Mouse (Mus musculus): ENCODE data around the gene Slc5a4b. TPM values are rescaled to one million over a fixed set of nuclear protein-coding genes. Genes with fewer than 3 reads are reported as not detected.
"Not testable (repeated sequence)": the region's sequence is repeated elsewhere in the genome, so short reads cannot be mapped to it uniquely, and the experiment has no call there.

The Slc5a4b gene
- total RNA-seq (2021) = not detected
- long read RNA-seq, experiment 1, partial matches to known transcripts = 0 of 1 reads
- long read RNA-seq, experiment 1, other reads (novel, unspliced or antisense) = 1 of 1 reads
- long read RNA-seq, experiment 2 = 0 reads

DNA sequence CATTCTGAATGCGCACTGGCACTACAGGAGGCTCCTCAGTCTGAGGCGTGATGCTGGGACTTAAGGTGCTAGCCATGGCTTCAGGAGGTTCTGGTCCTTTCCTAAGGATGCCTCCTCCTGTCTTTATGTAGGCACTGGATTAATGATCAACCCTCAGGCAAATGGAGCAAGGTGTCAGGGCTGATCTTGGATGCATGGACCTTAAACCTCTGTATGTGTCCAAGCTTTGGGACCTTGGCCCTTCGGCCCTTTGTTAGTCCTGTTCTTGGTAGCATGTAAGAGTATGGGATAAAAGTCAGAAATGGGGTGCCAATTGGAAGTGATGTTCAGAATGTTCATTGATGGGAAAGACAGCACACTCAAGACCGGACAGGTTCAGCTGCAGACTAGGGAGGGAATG lies at the start of gene Slc5a4b:
Gene Slc5a4b, minus strand, starts transcription at position 101 of the 400 bp plus-strand sequence.
- no peak for DNase-seq

DNA sequence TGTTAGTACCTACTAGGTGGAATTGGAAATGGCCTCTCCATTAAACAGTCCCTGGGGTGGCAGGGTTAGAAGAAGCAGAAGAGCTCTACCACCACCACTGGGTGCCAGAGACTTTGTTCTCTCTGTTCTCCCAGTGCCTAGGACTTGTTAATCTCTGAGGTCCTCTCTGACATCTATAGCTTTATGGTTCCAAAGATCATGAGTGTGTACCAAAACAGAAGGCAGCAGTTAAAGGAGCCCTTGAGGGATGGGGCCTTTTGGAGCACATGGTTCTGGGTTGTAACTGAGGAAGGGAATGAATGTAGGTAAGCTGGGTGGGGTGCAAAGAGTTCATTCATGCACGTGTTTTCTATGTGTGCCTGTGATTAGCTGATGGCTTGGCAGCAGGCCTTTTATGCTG lies 47.2 kb upstream of the Slc5a4b start:
- DNase-seq = no peak

DNA sequence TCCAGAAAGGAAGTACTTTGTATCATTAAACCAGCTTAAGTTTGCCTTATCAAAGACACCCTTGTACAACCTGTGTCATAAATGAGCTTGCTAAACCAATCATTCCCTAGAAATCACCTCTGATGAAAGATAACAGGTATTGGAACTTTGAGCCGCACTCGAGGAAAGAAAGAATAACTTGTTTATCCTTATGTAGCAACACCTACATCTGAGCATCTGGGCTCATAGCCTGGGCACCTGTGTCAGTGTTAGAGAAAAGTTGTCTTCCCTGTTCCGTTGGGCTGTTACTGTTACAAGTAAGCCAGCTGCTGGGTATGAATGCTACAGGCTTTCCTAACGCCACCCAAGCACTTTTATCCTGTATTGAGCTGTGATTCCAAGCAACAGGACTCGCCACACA lies 46.8 kb upstream of the Slc5a4b start:
- no peak for DNase-seq

DNA sequence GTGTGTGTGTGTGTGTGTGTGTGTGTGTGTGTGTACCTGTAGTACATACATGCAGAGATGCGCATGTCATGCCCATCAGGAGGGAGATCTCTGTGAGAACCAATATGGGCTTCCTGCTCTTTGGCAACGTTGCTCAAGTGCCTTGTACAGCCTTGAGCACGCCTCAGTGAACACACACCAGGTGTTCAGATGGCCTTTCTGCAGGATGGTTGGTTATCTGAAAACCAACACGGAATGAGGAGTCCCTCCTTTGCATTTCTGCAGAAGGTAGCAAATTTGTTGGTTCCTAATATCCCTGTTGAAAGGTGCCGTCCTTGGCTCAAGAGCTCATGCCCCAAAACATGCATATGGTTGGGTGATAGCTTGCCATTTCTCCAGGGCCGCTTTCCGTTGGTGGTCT lies 45.1 kb upstream of the Slc5a4b start:
- DNase-seq = no peak

GRCm38 (mm10) chr10:76147278-76147677 lies 36.5 kb upstream of the Slc5a4b start, which contains the start of gene Slc5a4a:
Slc5a4a (plus strand) TSS chr10:76147451.
- no peak for DNase-seq

- DNase-seq = no peak
Observed at GRCm38 (mm10) chr10:76146846-76147245, 36.1 kb upstream of the Slc5a4b start.

GRCm38 (mm10) chr10:76136318-76136717 lies 25.6 kb upstream of the Slc5a4b start:
- no peak for DNase-seq

DNA sequence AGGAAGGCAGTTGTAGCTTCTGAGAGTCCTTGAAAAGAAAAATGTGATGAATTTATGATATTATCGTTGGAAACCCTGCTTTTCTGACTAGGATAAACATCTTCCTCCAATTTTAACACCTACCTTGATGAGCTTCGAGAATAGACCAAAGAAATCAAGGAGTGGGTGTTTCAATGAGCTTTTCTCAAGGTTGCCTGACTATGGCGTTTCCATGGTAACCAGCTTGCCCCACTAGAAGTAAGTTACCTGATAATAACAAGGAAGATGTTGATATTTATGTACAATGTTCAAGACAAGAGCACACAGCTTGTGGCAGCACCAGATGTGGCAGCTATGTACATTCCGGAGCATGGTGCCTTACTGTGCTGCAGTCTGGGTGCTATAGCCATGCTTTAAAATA lies 21.7 kb upstream of the Slc5a4b start:
- no peak for DNase-seq

- no peak for DNase-seq
Observed at GRCm38 (mm10) chr10:76121495-76121894, 10.7 kb upstream of the Slc5a4b start.

- no peak for DNase-seq
Observed at GRCm38 (mm10) chr10:76120124-76120711, 9.5 kb upstream of the Slc5a4b start.

DNA sequence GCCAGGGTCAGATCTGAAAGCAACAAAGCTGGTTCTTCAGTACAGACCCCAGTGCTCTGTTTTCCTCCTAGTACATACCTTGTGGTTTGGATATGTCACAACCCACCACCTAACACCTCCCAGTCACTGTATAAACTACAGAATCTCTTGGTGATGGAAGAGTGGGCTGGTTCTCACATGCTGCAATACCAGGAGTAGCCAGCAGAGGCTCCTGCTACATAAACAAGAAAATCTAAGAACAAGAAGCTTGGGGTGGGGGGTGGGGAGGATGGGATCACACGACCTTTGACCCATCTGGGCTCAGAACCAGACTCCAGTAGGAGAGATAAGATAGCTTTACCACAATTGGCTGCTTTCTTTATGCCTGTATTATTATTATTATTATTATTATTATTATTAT lies 8.0 kb upstream of the Slc5a4b start:
- DNase-seq = peak; percentile 23

DNA sequence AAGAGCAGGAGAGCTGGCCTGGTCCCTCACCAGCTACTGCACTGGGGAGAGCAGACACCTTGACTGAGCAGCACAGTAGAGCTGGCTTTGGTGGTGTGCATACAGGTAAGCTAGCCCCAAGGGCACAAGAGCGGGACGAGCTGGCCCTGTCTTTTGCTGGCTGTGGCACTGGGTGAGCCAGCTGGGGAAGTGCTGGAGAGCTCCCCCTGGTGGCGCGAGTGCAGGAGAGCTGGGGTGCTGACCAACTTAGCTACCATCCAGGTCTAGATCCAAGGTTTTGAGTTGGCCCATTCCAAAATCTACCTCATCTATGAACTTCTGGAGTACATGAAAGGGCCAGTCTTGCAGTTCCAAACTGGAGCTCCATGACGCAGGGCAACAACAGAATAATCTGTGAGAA lies 7.2 kb upstream of the Slc5a4b start:
- peak; percentile 82 for DNase-seq

- no peak for DNase-seq
Observed at GRCm38 (mm10) chr10:76097368-76097767, 13.4 kb downstream of the Slc5a4b start.

GRCm38 (mm10) chr10:76096580-76096979 lies 14.2 kb downstream of the Slc5a4b start:
- DNase-seq = no peak

DNA sequence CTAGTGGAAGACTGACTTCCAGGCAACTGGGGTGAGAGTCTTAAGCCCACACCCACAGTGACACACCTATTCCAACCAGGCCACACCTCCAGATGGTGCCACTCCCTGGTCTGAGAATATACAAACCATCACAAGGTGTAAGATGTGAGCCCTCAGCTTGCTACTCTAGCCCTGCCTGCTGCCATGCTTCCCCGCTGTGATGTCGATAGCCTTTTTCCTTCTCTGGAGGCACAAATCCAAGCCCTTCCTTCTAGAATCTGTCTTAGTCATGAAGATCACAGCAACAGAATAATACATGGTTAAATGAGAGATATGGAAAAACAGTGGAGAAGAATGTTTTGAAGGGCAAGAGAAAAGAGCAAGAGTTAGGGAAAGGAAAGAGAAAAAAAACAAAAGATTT lies 33.8 kb downstream of the Slc5a4b start:
- DNase-seq = not testable (repeated sequence)

DNA sequence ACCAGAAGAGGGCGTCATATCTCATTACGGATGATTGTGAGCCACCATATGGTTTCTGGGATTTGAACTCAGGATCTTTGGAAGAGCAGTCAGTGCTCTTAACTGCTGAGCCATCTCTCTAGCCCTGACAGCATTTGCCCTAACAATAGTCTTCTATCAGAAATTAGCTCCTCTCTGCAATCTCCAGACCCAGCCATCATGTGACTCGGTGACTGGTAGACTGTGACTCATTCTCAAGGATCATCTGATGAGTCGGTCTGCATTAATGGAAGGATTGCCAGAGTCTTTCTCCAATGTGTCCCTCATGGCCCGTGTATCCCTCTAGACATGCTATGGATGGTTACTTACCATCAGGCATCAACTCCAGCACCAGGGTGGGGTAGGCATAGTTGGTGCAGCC lies 38.7 kb downstream of the Slc5a4b start:
- not testable (repeated sequence) for DNase-seq

GRCm38 (mm10) chr10:76067674-76068613 lies 42.8 kb downstream of the Slc5a4b start:
- no peak for DNase-seq

DNA sequence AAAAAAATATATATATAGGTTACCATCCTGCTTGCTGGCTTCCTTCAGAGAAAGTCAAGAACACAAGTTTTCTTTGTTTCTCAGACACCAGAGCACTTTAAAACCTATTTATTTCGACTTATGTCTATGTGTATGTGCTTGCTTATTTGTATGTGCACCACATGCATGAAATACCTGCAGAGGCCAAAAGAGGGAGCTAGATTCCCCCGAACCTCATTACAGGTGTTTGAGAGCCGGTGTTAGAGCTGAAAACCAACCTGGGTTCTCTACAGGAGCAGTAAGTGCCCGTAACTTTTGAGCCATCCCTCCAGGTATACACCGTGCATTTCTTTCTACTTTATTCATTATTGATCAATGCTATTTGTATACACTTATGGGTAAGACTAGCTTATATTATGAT lies 48.3 kb downstream of the Slc5a4b start:
- DNase-seq = no peak

GRCm38 (mm10) chr10:76051860-76052259 lies 58.9 kb downstream of the Slc5a4b start:
- DNase-seq = no peak

DNA sequence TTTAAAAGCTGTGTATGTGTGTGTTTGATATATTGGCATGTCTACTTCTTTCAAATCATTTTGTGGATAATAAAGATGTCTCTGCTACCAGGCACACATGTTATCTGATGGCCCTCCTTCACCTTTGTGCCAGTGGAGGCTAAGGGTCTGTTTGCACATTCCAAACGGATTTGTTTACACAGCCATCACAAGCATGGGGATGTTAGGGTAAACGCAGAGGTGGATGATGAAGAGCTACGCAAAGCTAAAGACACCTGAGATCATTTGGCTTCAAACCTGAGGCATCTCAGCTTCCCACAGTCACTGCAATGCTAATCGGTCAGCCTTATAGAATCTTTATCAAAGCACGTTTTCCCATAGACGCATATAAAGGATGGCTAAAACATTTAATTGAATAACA lies 61.8 kb downstream of the Slc5a4b start:
- DNase-seq = no peak

DNA sequence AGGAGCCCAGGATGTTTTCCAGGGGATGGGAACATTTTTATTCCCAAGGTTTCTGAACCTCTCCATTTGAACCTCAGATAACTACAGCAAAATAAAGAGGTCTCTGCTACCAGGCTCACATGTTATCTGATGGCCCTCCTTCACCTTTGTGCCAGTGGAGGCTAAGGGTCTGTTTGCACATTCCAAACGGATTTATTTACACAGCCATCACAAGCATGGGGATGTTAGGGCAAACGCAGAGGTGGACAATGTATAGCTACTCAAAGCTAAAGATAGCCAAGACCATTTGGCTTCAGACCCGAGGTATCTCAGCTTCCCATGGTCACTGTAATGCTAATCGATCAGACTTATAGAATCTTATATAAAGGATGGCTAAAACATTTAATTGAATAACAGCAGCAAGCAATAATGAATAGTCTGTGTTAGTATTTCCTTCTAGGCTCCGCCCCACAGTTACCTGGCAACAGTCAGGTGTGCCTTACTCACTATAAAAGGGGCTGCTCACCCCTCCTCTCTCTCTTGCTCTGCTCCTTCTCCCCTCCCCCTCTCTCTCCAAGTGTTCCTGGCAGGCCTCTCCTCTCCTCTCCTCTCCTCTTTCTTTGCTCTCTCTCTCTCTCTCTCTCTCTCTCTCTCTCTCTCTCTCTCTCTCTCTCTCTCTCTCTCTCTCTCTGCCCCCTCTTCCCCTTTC lies 63.4 kb downstream of the Slc5a4b start:
- no peak for DNase-seq

GRCm38 (mm10) chr10:76046754-76047153 lies 64.0 kb downstream of the Slc5a4b start:
- no peak for DNase-seq

DNA sequence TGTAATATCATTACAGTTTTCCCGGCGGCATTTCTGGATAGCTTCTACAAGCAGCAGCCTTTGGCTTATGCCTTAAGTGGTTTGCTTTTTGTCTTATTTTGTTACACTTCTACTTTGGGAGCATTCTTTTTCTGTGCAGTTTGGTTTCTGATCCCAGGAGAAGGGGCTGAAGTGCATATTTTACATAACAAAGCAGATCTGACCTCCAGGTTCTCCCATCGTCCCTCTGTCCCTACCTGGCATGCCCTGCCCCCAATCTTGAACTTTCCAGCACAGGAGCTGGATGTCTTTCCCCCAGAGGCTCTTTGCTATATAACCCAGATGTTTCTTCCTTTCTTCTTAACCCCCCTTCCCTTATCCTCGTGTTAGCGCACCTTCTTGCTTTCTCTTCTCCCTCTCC lies 65.4 kb downstream of the Slc5a4b start:
- no peak for DNase-seq
